Mouse (Mus musculus): ENCODE data around the gene Smim17. TPM values are rescaled to one million over a fixed set of nuclear protein-coding genes. Genes with fewer than 3 reads are reported as not detected.
"Not testable (repeated sequence)": the region's sequence is repeated elsewhere in the genome, so short reads cannot be mapped to it uniquely, and the experiment has no call there.

Smim17 gene
- not detected for total RNA-seq (2021)

- DNase-seq = peak; percentile 34
These were observed at the start of gene Smim17 for GRCm38 (mm10) chr7:6397996-6398975. Smim17 (plus strand) TSS chr7:6398715.

GRCm38 (mm10) chr7:6358121-6358520, 40.4 kb upstream of the Smim17 start:
- DNase-seq = peak; percentile 49

GRCm38 (mm10) chr7:6358937-6359590, 39.5 kb upstream of the Smim17 start:
- DNase-seq = peak; percentile 37

- DNase-seq = no peak
These were observed 37.9 kb upstream of the Smim17 start for GRCm38 (mm10) chr7:6360477-6361060.

- no peak for DNase-seq
These were observed 36.8 kb upstream of the Smim17 start for GRCm38 (mm10) chr7:6361756-6362155.

GRCm38 (mm10) chr7:6362268-6363046, 36.1 kb upstream of the Smim17 start:
- DNase-seq = peak; percentile 98

- DNase-seq = no peak
These were observed 35.4 kb upstream of the Smim17 start, which contains the start of gene Zfp78 for GRCm38 (mm10) chr7:6363047-6363488. Zfp78 (plus strand) TSS chr7:6363280.

GRCm38 (mm10) chr7:6364761-6365160, 33.8 kb upstream of the Smim17 start:
- no peak for DNase-seq

- DNase-seq = no peak
These were observed 31.3 kb upstream of the Smim17 start for GRCm38 (mm10) chr7:6367185-6367584.

- not testable (repeated sequence) for DNase-seq
These were observed 30.4 kb upstream of the Smim17 start for GRCm38 (mm10) chr7:6368146-6368545.

GRCm38 (mm10) chr7:6369460-6369859, 29.1 kb upstream of the Smim17 start:
- no peak for DNase-seq

- no peak for DNase-seq
These were observed 25.5 kb upstream of the Smim17 start for GRCm38 (mm10) chr7:6372993-6373392.

- DNase-seq = no peak
These were observed 20.1 kb upstream of the Smim17 start for GRCm38 (mm10) chr7:6378441-6378840.

- no peak for DNase-seq
These were observed 17.1 kb upstream of the Smim17 start for GRCm38 (mm10) chr7:6381431-6381830.

- DNase-seq = peak; percentile 97
These were observed 15.5 kb upstream of the Smim17 start, which contains the start of gene Zfp28 for GRCm38 (mm10) chr7:6383044-6383455. Zfp28 (plus strand) TSS chr7:6383295.

GRCm38 (mm10) chr7:6384011-6384410, 14.5 kb upstream of the Smim17 start:
- no peak for DNase-seq

GRCm38 (mm10) chr7:6386995-6387394, 11.5 kb upstream of the Smim17 start:
- DNase-seq = peak; percentile 30

- DNase-seq = no peak
These were observed 9.5 kb upstream of the Smim17 start for GRCm38 (mm10) chr7:6388971-6389370.

GRCm38 (mm10) chr7:6389449-6389848, 9.1 kb upstream of the Smim17 start:
- no peak for DNase-seq

- DNase-seq = peak; percentile 98
These were observed 11.5 kb downstream of the Smim17 start, which contains the start of gene Gm20715 for GRCm38 (mm10) chr7:6410043-6410442. Gm20715 (plus strand) TSS chr7:6410277.

GRCm38 (mm10) chr7:6414626-6415441, 16.3 kb downstream of the Smim17 start:
- no peak for DNase-seq
